Mouse (Mus musculus): Measurements from ENCODE around the gene Cntn1.

The Cntn1 gene

GRCm38 (mm10) chr15:92050996-92051352 lies at the start of gene Cntn1:
Gene Cntn1, plus strand, starts transcription at chr15:92051165.
- peak; percentile 92 for DNase-seq (ENCODE audit: low spot score)

GRCm38 (mm10) chr15:92001431-92001830 lies 49.5 kb upstream of the Cntn1 start:
- DNase-seq (ENCODE audit: low spot score), result no peak

- no peak for DNase-seq (ENCODE audit: low spot score)
Measured at GRCm38 (mm10) chr15:92012165-92013083, 38.5 kb upstream of the Cntn1 start.

GRCm38 (mm10) chr15:92034111-92034510 lies 16.9 kb upstream of the Cntn1 start:
- no peak for DNase-seq (ENCODE audit: low spot score)

- DNase-seq (ENCODE audit: low spot score), result no peak
Measured at GRCm38 (mm10) chr15:92042538-92042937, 8.4 kb upstream of the Cntn1 start.

GRCm38 (mm10) chr15:92046042-92046441 lies 4.9 kb upstream of the Cntn1 start:
- no peak for DNase-seq (ENCODE audit: low spot score)

- no peak for DNase-seq (ENCODE audit: low spot score)
Measured at GRCm38 (mm10) chr15:92048031-92048430, 2.9 kb upstream of the Cntn1 start.

GRCm38 (mm10) chr15:92048531-92048930 lies 2.4 kb upstream of the Cntn1 start:
- no peak for DNase-seq (ENCODE audit: low spot score)

- peak; percentile 42 for DNase-seq (ENCODE audit: low spot score)
Measured at GRCm38 (mm10) chr15:92051353-92052132, 578 bp downstream of the Cntn1 start.

- DNase-seq (ENCODE audit: low spot score), result peak; percentile 46
Measured at GRCm38 (mm10) chr15:92052133-92052463, 1.1 kb downstream of the Cntn1 start.

- DNase-seq (ENCODE audit: low spot score), result no peak
Measured at GRCm38 (mm10) chr15:92057553-92057952, 6.6 kb downstream of the Cntn1 start.

GRCm38 (mm10) chr15:92060986-92061385 lies 10.0 kb downstream of the Cntn1 start:
- no peak for DNase-seq (ENCODE audit: low spot score)

GRCm38 (mm10) chr15:92079416-92079815 lies 28.5 kb downstream of the Cntn1 start:
- DNase-seq (ENCODE audit: low spot score), result no peak

- no peak for DNase-seq (ENCODE audit: low spot score)
Measured at GRCm38 (mm10) chr15:92085876-92086275, 34.9 kb downstream of the Cntn1 start.

GRCm38 (mm10) chr15:92087691-92088286 lies 36.8 kb downstream of the Cntn1 start:
- no peak for DNase-seq (ENCODE audit: low spot score)

GRCm38 (mm10) chr15:92090787-92091186 lies 39.8 kb downstream of the Cntn1 start:
- no peak for DNase-seq (ENCODE audit: low spot score)

- no peak for DNase-seq (ENCODE audit: low spot score)
Measured at GRCm38 (mm10) chr15:92092041-92092440, 41.1 kb downstream of the Cntn1 start.

- no peak for DNase-seq (ENCODE audit: low spot score)
Measured at GRCm38 (mm10) chr15:92099410-92100174, 48.6 kb downstream of the Cntn1 start.

- no peak for DNase-seq (ENCODE audit: low spot score)
Measured at GRCm38 (mm10) chr15:92101956-92102355, 51.0 kb downstream of the Cntn1 start.

GRCm38 (mm10) chr15:92112455-92112854 lies 61.5 kb downstream of the Cntn1 start:
- peak; percentile 15 for DNase-seq (ENCODE audit: low spot score)

GRCm38 (mm10) chr15:92132936-92133335 lies 82.0 kb downstream of the Cntn1 start:
- DNase-seq (ENCODE audit: low spot score), result no peak

GRCm38 (mm10) chr15:92134254-92134653 lies 83.3 kb downstream of the Cntn1 start:
- DNase-seq (ENCODE audit: low spot score), result no peak
